Mouse (Mus musculus): ENCODE measurements at regions not wholly inside any gene's neighbourhood (a gene's known extent, or its start where the extent isn't known, plus 50 kb on each side); places are given as distances from the start of the nearest gene placed in this dataset.

GRCm38 (mm10) chr2:173994301-173995073, 81.6 kb upstream of the Stx16 start:
- DNase-seq, result no peak

GRCm38 (mm10) chr2:174004666-174005065, 71.4 kb upstream of the Stx16 start:
- DNase-seq, result no peak

GRCm38 (mm10) chr2:174007976-174008349, 68.1 kb upstream of the Stx16 start:
- DNase-seq, result no peak

- no peak for DNase-seq
Observed at GRCm38 (mm10) chr2:174008350-174009218, 67.5 kb upstream of the Stx16 start.

- no peak for DNase-seq
Observed at GRCm38 (mm10) chr2:174010038-174010437, 66.1 kb upstream of the Stx16 start.

- no peak for DNase-seq
Observed at GRCm38 (mm10) chr2:174011399-174011798, 64.7 kb upstream of the Stx16 start.

GRCm38 (mm10) chr2:174014361-174014760, 61.7 kb upstream of the Stx16 start:
- DNase-seq, result no peak

- no peak for DNase-seq
Observed at GRCm38 (mm10) chr2:174015283-174015682, 60.8 kb upstream of the Stx16 start.

- no peak for DNase-seq
Observed at GRCm38 (mm10) chr2:174016068-174016467, 60.0 kb upstream of the Stx16 start.

GRCm38 (mm10) chr2:174017042-174017441, 59.1 kb upstream of the Stx16 start:
- no peak for DNase-seq

GRCm38 (mm10) chr2:174017596-174017995, 58.5 kb upstream of the Stx16 start:
- DNase-seq, result no peak

GRCm38 (mm10) chr2:174018002-174018401, 58.1 kb upstream of the Stx16 start:
- peak; percentile 40 for DNase-seq

GRCm38 (mm10) chr2:174018986-174019385, 57.1 kb upstream of the Stx16 start:
- no peak for DNase-seq

- no peak for DNase-seq
Observed at GRCm38 (mm10) chr2:174019970-174020369, 56.1 kb upstream of the Stx16 start.

GRCm38 (mm10) chr2:174020447-174020846, 55.7 kb upstream of the Stx16 start:
- no peak for DNase-seq

- no peak for DNase-seq
Observed at GRCm38 (mm10) chr2:174021538-174021937, 54.6 kb upstream of the Stx16 start.

- no peak for DNase-seq
Observed at GRCm38 (mm10) chr2:174022292-174022691, 53.8 kb upstream of the Stx16 start.

GRCm38 (mm10) chr2:174025181-174025870, 50.8 kb upstream of the Stx16 start:
- no peak for DNase-seq

All from thymus, postnatal 4 days (tissue).